Mouse (Mus musculus) gastrocnemius, postnatal 10 days (tissue): ENCODE results near the gene Trim7. TPM values are rescaled to one million over a fixed set of nuclear protein-coding genes. Genes with fewer than 3 reads are reported as not detected.
"Not testable (repeated sequence)": the region's sequence is repeated elsewhere in the genome, so short reads cannot be mapped to it uniquely, and the experiment has no call there.

Experiments
- DNase-seq: peaks from one replicate; pipeline ENCODE4 v3.0.0; 2021; ENCODE audit warnings: mixed read lengths
- total RNA-seq, 2 experiments: library from RNA; stranded (reverse); gene quantifications; 2 replicates each; pipeline ENCODE4 v1.2.3; 2021

Gene Trim7
- total RNA-seq, 2 experiments from 2014 or later, result 107 to 110 TPM

DNA sequence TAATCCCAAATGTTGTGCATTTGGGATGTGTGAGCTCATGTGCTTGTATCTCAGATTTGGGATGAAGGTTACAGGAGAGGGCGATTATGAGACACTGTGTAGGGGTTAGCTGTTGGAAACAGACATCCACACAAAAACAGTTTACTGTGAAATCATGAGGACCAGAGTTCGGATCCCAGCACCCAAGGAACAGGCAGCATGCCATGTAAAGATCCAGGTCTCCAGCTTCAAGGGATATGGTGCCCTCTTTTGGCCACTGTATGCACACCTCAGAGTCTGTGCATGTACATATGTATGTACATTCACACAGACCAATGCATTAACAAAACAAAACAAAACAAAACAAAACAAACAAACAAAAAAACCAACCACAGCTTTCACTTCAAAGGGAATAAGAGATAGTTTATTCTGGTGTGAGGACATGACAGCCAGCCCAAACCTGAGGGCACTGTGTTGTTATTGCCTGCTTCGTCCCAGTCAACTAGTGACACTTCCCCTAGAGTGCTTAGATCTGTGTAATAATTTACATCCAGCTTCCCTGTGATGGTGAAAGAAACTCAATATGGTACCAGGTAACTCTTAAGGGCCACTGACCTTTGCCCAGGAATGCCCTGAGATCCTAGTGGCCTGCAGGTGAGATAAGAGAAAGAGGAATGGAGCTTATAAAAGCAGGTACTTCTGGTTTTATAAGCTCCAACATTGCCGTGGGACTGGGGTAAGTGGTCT, 25.5 kb downstream of the Trim7 start:
- DNase-seq, result no peak

DNA sequence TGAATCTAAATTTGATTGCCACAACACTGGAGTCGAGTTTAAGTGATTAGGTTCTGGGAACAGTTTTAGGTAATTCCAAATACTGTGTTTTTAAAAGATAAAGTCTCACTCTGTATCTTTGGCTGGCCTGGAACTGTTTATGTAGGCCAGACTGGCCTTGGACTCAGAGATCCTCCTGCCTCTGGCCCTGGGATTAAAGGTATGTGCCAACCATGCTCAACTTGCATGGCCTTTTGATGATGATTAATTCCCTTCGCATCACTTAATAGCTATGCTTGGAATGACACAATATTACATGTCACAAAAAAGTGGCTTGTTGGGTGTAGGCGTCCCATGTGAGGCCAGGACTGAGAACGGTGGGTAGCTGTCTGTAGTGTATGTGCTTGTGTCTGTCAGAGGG, 26.2 kb downstream of the Trim7 start:
- no peak for DNase-seq

DNA sequence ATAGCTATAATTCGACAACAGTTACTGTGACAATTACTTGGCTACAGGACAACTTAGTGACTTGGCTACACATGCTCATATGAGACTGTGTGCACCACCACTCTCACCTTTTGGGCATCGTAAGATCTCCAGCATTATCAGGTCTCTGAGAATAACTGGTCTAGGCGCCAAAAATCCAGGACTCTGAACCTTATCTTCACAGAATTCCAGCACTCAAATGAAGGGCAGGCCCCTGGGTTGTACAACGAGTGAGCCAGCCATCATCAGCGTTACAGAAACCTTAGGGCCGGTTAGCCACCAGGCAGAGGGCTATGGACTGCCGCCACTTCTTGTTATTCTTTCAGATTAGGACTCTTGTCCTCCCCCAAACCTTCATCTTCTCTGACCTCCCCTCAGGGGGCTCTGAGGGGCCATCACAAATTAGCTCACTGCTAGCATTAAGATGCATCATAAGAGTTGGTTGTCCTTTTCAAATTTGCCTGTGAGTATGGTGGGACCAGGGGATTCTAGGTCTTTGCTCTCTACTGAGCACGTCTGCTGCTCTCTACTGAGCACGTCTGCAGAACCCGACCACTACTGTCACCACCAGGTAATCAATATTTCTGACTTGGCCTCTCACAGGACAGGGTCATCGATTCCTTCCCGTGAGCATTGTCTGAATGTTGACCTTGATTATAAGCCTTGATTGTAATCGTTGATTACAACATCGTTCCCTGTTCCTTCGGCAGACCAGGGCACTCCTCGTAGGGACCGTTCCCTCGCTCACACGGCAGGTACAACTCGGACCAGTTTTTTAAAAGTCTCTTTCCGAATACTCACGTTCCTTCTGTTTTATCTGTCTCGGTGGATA, 26.9 kb downstream of the Trim7 start:
- DNase-seq, result no peak

- DNase-seq, result peak; percentile 82
Measured at GRCm38 (mm10) chr11:48853474-48854180, 27.7 kb downstream of the Trim7 start.

GRCm38 (mm10) chr11:48859014-48859413, 33.1 kb downstream of the Trim7 start:
- peak; percentile 48 for DNase-seq

- DNase-seq, result no peak
Measured at GRCm38 (mm10) chr11:48862784-48863319, 36.9 kb downstream of the Trim7 start.

DNA sequence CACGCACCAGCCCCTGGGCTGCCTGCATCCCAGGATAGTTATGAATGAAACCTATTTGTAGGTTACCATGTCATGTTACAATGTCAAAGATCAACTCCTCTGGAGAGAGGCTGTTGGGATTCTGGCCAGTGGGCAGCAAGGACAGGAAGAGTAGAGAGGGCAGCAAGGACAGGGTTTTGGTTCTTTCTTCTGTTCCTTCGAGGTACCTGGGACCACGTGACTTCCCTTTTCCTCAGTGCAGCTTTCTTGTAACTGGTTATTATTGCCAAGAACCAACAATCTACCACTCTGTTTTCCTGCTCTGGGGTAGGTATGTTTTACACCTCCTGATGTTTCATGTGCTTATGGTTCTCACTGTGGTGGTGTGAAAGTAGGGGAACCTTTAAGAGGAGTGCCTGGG, 37.9 kb downstream of the Trim7 start:
- DNase-seq, result no peak

GRCm38 (mm10) chr11:48866481-48866880, 40.5 kb downstream of the Trim7 start:
- DNase-seq, result no peak

DNA sequence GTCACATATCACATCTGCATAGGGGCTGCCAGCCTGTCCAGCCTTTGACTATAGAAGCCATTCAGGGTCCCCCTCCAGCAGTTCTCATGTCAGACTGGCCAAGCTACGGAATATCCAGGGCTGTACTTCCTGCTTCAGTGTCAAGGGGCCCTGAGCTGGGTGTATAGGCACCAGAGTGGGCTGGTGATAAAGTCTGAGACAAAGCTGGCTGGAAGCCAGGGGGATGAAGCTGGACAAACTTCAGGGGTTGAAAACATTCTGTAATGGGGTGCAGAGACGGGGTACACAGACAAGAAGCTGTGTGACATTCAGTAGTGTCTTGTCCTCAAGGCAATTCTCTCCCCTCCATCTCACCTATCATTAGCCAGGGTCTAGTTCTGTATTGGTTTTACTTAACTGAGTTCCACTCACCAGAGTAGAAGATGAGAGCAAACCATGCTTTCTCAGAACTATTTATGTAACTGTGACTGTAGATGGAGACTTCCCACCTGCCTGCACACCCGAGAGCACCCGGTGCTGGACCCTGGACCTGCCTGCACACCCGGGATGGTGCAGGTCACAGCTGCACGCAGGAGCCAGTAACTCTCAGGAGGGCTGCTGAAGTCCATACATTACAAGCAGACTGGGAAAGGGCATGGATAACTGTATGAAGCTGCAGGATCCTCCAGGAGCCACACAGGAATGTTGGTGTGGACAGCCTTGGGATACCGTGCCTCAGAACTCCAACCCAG, 43.6 kb downstream of the Trim7 start:
- DNase-seq, result peak; percentile 20

GRCm38 (mm10) chr11:48870781-48871180, 44.8 kb downstream of the Trim7 start:
- no peak for DNase-seq

- peak; percentile 61 for DNase-seq
Measured at GRCm38 (mm10) chr11:48871201-48871772, 45.3 kb downstream of the Trim7 start, which contains the start of gene Irgm1. Irgm1 (minus strand) TSS chr11:48871683.

DNA sequence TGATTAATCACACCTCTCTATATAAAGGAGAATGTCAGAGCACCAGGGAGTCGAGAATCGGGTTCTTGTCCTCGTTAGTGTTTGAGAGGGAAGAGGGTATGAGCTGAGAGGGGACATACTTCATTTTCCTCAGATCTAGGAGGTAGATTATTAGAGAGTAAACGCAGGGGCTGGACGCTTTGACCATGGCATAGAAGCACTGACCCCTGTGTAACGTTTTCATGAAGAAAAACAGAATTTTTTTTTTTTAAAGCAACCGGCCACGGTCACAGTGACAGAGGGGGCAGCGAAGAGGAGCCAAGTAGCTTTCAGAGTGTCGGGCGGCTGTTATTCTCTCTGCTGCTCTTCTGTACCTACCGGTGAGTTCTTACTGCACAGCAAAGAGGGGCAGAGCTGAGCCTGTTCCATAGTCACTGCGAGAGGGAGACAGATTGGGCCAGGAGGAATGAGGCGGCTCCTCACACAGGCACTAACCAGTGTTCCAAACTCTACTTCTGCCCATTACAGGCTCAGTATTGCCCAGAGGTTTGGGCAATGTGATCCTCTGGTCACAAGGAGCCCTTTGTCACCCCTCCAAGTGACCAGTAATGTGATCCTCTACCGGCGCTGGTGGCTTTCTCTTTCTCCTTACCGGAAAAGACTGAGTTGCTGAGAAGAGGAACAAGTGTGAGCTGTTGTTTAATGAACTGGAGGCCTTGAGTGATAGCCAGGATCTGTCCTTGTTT, 46.0 kb downstream of the Trim7 start:
- DNase-seq, result peak; percentile 42

DNA sequence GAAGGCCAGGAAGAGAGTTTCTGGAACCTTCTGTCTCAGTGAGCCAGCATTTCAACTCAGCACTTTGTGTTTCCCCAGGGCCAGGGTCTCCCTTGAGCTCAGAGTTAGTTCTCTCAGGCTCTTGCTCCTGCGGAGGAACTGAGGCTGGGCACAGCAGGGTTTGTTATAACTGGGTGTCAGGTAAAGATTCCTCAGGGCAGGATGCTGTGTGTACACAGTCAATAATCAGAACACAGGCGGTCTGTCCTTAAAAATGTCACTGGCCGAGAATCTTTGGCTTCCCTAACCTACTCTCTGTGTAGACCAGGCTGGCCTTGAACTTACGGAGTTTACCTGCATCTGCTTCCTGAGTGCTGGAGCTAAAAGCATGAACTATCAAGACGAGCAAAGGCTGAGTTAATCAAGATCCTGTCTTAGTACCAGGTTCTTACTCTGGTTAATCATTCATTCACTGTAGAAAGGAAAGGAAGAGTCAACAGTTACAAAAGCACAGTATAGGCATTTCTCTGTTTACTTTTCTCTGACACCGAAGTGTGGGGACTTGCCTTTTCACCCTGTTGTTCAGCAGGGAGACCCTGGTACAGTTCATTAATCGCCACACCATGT, 46.9 kb downstream of the Trim7 start:
- DNase-seq, result no peak

DNA sequence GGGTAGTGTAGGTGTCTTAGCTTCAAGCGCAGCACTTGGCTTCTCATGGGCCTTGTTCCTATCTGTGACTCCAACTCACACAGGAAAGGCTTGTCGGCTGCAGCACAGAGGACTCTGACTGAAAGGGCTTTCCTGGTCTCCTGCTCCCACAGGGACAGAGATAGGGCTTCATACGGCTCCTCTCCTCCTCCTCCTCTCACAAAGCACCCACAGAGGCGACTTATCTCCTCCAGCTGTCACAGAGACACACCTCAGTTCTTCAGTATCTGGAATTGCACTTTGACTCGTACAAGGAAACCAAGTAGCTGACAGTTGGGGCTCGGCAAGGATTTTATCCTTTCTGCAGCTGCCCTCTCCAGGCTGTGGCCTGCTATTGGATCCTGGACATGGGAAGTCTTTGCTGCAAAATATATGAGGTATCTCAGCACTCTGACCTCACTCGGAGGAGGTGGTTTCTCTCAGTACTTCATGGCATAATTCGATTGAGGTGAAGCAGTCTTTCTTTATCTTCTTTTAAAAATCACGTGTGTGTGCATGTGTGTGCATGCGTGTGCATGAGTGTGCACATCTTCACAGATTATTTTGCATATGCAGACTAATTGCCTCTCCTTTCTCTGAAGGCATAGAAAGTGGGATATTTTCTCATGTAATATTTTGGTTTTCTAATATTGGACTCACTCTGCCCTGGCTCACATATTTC, 47.8 kb downstream of the Trim7 start:
- no peak for DNase-seq

- peak; percentile 46 for DNase-seq
Measured at GRCm38 (mm10) chr11:48874465-48874864, 48.5 kb downstream of the Trim7 start.

- DNase-seq, result not testable (repeated sequence)
Measured at GRCm38 (mm10) chr11:48875343-48875837, 49.5 kb downstream of the Trim7 start.

DNA sequence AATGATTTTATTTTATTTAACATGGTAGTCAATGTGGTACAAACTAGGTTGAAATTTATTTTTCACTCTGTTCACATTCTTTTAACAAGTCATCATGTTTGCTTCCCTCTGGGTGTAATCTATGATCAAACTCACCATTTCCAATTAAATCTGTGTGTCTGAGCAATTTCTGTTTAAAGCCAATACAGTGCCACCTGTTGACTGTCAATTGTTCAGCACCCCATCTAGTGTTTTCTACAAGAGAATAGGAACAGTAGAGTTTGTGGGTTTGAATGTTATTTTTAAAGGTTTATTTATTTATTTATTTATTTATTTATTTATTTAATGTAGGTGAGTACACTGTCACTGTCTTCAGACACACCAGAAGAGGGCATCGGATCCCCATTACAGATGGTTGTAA, 50.7 kb downstream of the Trim7 start:
- no peak for DNase-seq

DNA sequence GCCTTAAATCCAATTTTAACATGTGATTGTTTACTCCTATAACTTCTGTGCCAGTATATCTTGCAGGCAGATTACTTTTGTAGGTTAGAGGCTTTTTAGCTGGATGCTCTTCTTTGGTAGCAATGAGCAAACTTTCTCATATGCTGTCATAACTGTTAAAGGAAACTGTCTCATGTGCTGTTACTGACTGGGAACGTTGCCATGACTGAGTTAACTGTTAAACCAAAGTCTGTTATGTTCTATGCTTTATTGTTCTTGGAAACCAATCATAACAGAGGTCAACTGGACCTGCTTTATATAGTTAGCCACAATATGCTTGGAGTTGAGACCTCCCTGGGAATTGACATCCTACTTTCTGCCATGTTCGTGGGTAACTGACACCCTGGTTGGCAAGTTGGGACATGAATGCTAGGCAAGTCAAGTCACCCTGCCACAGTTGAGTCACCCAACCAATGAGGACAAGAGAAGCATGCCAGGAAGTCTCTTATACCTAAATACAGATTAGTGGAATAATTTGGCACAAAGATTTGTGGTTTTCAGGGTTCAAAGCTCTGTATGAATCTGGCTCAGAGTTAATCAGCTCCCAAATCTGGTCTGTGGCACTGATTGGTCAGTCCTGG, 73.0 kb downstream of the Trim7 start:
- DNase-seq, result no peak
